Mouse (Mus musculus) heart, postnatal 0 days (tissue): ENCODE data around the gene Mrpl4.

Source experiments
- CTCF ChIP-seq: IDR thresholded peaks from 2 replicates; pipeline ENCODE4 v1.5.1; 2016; ENCODE audit warnings: antibody characterized with exemption, control low read depth, low read depth
- EP300 ChIP-seq: IDR thresholded peaks from 2 replicates; pipeline ENCODE4 v1.6.1; 2016; ENCODE audit warnings: antibody characterized with exemption, low read depth

- TF ChIP-seq CTCF: no peak
- TF ChIP-seq EP300: no peak
These were observed 14.6 kb upstream of the Mrpl4 start for GRCm38 (mm10) chr9:20987953-20988352.
